Mouse (Mus musculus) cerebellum, adult (tissue): ENCODE results near the gene Abcb5.

Experiments
- ATAC-seq: cut with Nextera tagmentation; 2 replicates; pipeline ENCODE4 v1.9.2; 2017; ENCODE audit warnings: mild to moderate bottlenecking, moderate library complexity, mixed read lengths; ENCODE audit not compliant: insufficient number of reproducible peaks, low FRiP score, low TSS enrichment

Abcb5 gene

DNA sequence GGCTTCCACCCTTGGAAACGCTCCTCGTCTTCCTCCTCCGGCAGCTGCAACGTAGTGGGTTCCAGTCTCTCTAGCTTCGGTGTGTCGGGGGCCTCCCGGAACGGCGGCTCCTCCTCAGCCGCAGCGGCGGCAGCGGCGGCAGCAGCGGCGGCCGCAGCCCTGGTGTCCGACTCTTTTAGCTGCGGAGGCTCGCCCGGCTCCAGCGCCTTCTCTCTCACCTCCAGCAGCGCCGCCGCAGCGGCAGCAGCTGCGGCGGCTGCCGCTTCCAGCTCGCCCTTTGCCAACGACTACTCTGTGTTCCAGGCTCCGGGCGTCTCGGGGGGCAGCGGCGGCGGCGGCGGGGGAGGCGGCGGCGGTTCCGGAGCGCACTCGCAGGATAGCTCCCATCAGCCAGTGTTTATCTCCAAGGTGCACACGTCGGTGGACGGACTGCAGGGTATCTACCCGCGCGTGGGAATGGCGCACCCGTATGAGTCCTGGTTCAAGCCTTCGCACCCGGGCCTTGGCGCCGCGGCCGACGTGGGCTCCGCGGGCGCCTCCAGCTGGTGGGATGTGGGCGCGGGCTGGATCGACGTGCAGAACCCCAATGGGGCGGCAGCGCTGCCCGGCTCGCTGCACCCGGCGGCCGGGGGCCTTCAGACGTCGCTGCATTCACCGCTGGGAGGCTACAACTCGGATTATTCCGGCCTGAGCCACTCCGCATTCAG is 117.6 kb downstream of the Abcb5 start:
- no peak for ATAC-seq

GRCm38 (mm10) chr12:118847861-118848495 is 118.2 kb downstream of the Abcb5 start:
- ATAC-seq: no peak

- ATAC-seq: no peak
Observed at GRCm38 (mm10) chr12:118847381-118847780, 118.8 kb downstream of the Abcb5 start.

- ATAC-seq: no peak
Observed at GRCm38 (mm10) chr12:118846649-118847321, 119.4 kb downstream of the Abcb5 start.

DNA sequence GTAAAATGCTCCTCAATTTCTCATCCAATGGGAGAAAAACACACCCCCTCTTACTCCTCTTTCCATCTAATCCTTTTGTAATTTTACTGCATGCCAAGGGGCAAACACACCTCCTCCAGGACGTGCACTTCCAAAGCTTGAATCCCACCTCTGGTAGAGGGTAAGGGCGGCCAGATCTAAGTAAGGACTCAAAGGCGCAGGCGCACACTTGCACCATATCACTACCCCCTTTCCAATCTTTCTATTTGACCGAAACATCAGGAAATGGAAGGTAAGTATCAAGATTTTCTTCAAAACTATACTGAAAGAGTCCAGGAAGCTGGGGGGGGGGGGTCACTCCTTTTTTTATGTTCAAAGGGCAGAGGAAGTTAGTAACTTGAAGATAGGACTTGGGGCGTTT is 120.0 kb downstream of the Abcb5 start, which contains the start of gene Sp8:
Sp8 (plus strand) TSS at position 109 of the 400 bp plus-strand sequence.
- no peak for ATAC-seq

GRCm38 (mm10) chr12:118845351-118845750 is 120.9 kb downstream of the Abcb5 start:
- ATAC-seq: no peak

DNA sequence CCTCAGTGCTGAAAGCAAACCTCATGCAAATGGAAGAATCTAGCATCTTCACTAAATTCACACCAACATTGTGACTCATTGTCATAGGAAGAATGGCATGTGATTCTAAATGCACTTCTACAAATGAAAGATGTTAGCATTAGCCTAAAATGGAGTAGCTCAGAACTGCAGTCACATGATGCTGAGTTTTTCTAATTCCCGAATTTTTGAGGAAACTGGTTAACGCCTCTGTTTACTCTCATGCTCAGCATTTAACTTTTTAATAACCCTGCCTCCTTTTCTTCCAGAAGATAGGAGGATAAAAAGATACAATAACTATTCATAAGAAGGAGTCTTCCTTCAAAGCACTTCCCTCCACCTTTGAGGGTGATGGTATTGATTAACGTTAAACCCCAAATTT is 121.4 kb downstream of the Abcb5 start:
- ATAC-seq: no peak

- ATAC-seq: no peak
Observed at GRCm38 (mm10) chr12:118844111-118844510, 122.1 kb downstream of the Abcb5 start.

- no peak for ATAC-seq
Observed at GRCm38 (mm10) chr12:118842671-118843411, 123.4 kb downstream of the Abcb5 start.

DNA sequence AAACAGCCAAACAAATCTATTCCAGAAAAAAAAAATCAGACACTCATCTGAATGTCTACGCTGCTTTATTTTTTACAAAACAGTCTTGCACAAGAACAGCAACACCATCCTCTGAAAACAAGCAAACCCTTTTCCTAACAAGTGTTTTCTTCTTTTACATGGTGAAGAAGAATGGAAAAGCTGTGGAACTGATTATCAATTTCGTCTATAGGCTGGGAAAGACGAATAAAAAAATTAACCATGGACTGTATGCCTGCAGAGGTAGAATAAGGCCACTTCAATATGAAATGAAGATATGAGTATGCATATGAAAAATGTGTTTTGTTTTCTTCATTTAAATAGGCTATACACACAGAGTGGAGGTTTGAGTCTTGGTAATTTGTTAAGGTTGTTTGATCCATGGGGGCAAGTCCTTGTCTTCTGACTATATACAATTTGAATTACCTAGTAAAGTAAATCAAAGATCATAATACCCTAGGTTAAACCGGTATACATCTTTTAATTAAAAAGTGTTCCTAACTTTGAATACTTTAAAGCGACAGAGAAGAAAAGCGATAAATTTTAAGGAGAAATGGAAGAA is 124.2 kb downstream of the Abcb5 start:
- ATAC-seq: no peak

GRCm38 (mm10) chr12:118841381-118841922 is 124.8 kb downstream of the Abcb5 start:
- no peak for ATAC-seq

GRCm38 (mm10) chr12:118840861-118841260 is 125.4 kb downstream of the Abcb5 start:
- ATAC-seq: no peak

- no peak for ATAC-seq
Observed at GRCm38 (mm10) chr12:118840301-118840700, 125.9 kb downstream of the Abcb5 start.

- no peak for ATAC-seq
Observed at GRCm38 (mm10) chr12:118839398-118839797, 126.8 kb downstream of the Abcb5 start.

DNA sequence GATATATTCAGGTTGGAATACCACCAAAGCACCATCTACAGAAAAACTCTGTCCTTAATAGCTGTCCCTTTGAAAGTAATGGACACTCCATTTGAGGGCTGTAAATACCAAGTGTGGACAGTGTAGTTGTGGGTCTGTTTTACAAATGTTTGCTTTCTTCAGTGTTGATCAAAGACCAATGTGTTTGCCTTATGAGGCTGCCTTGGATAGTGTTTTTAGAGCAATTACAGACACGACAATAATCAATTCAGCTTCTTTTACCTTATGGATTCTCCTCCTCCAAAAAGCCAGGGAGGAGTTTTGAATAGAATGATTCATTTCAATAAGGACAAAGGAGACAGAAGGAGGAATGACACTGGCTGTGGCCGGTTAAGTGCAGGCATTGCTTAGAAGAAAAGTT is 128.0 kb downstream of the Abcb5 start:
- ATAC-seq: no peak

DNA sequence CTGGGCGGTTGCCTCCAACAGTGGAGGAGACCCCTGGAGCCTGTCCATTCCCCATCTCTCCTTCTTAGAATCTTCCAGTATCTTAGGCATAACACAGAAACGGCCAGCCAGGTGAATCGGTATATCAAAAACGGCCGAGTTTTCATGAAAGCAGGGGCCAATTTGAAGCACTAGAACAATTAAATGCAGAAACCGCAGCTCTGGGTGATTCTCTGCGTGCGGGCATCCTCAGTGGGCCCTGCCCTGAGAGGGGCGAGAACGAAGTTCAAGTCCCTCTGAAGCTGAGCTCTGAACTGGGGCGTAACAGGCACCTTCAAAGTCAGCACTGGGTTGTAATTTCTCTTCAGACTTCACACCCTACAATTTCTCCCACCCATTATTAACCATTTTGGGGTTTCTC is 128.9 kb downstream of the Abcb5 start:
- no peak for ATAC-seq

DNA sequence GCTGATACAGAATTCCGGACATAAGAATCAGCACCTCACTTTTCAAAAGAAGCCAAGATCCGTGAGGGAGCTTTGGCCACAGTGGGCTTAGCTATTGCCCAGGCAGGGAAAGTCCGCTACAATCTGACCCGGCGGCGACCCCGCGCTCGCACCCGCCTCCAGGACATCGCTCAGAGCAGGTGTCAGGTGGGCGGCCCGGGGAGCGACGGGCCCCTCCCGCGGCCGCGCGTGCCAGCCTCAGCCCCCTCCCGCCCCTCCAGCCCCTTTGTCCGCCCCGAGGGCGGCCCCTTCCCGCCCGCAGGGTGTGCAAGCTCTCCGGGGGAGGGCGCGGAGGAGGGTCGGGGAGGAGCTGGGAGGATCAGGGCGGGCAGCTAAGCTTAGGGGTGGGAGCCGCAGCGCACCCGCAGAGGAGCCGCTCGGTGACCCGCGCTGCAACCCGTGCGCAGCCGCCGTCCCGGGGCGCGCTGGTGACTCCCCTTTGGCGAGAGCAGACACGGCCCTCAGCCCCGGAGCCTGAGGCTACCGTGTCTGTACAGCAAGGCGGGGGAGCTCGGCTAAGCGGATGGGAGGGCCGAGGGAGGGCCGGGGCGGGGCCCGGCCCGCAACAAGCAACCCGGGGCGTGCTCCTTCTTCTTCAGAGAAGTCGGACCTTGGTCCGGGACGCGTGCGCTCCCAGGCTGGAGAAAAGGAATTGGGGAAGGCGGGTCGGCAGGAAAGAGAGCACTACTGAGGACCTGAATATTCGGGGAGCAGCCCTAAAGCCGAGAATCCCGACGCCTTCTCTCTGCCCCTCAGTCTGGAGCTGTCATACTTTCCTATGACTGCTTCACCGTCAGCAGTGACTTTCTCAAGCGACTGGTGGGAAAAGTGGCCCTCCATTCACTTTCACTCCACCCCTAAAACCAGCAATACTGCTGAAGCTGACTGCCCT is 129.5 kb downstream of the Abcb5 start:
- no peak for ATAC-seq

DNA sequence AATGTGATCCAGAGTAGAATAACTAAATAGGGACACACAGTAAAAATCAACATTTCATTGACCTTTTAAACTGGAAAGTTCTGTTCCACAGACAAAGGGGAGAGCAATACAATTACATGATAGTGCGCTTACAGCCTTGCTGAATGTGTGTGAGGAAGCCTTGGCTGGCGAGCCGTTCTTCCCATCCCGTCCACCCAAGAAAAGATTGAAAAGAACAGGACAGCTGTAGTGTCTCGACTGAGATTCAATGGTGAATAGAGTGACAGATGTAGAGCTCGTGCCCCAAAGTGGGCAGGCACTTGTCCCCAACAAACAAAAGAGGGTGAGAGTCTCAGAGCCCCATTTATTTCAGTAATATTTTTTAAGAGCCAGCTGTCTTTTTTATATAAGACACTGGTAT is 136.3 kb downstream of the Abcb5 start:
- ATAC-seq: no peak
